Mouse (Mus musculus): ENCODE measurements at regions not wholly inside any gene's neighbourhood (a gene's known extent, or its start where the extent isn't known, plus 50 kb on each side); places are given as distances from the start of the nearest gene placed in this dataset.

- no peak for DNase-seq
- Histone ChIP-seq H3K4me3 (ENCODE audit: insufficient read depth, low read depth, low read length) (no peak overlapping the region), H3K27me3 (replicated peaks; ENCODE audit: control insufficient read depth, insufficient read depth, low read length) (no peaks in the 10 kb centered on the region), H3K36me3 (ENCODE audit: control insufficient read depth, insufficient read depth, low read length) (no peaks in the 10 kb centered on the region), H3K4me1 (ENCODE audit: control insufficient read depth, insufficient read depth, low read length) (no peaks in the 10 kb centered on the region), H3K27ac (ENCODE audit: insufficient read depth, low read depth, low read length) (no peak overlapping the region)
- TF ChIP-seq POLR2A (IDR thresholded peaks at IDR 0.05; ENCODE audit: low read depth, low read length) (no peak), CTCF (conservative IDR thresholded peaks at IDR 0.05; ENCODE audit: insufficient read depth, insufficient read length, low read depth, low read length) (no peak)
- 52% methylated on average over 4 of the region's 4 CpGs for WGBS
Measured at GRCm38 (mm10) chr16:87234199-87234598, 119.8 kb upstream of the N6amt1 start.

- WGBS, result 62% methylated on average over 10 of the region's 10 CpGs
- H3K4me1 ChIP-seq (ENCODE audit: control insufficient read depth, insufficient read depth, low read length), result no peaks in the 10 kb centered on the region; the same call in 1 of the 2 replicates
- H3K4me3 ChIP-seq (ENCODE audit: insufficient read depth, low read depth, low read length), result no peak overlapping the region
- H3K27ac ChIP-seq (ENCODE audit: insufficient read depth, low read depth, low read length), result no peak overlapping the region
- TF ChIP-seq POLR2A (IDR thresholded peaks at IDR 0.05; ENCODE audit: low read depth, low read length) (no peak), CTCF (conservative IDR thresholded peaks at IDR 0.05; ENCODE audit: insufficient read depth, insufficient read length, low read depth, low read length) (no peak)
- no peak for DNase-seq
- no peaks in the 10 kb centered on the region for H3K27me3 ChIP-seq (replicated peaks; ENCODE audit: control insufficient read depth, insufficient read depth, low read length)
- H3K36me3 ChIP-seq (ENCODE audit: control insufficient read depth, insufficient read depth, low read length), result no peaks in the 10 kb centered on the region
Measured at GRCm38 (mm10) chr16:87225595-87225994, 128.4 kb upstream of the N6amt1 start.

- 67% methylated on average over 8 of the region's 8 CpGs for WGBS
- Histone ChIP-seq H3K4me1 (ENCODE audit: control insufficient read depth, insufficient read depth, low read length) (no peaks in the 10 kb centered on the region; the same call in 1 of the 2 replicates), H3K27me3 (replicated peaks; ENCODE audit: control insufficient read depth, insufficient read depth, low read length) (no peaks in the 10 kb centered on the region), H3K27ac (ENCODE audit: insufficient read depth, low read depth, low read length) (no peak overlapping the region), H3K4me3 (ENCODE audit: insufficient read depth, low read depth, low read length) (no peak overlapping the region), H3K36me3 (ENCODE audit: control insufficient read depth, insufficient read depth, low read length) (no peaks in the 10 kb centered on the region)
- peak; percentile 20 for DNase-seq
- no peak for TF ChIP-seq CTCF (conservative IDR thresholded peaks at IDR 0.05; ENCODE audit: insufficient read depth, insufficient read length, low read depth, low read length)
- no peak for TF ChIP-seq POLR2A (IDR thresholded peaks at IDR 0.05; ENCODE audit: low read depth, low read length)
Measured at GRCm38 (mm10) chr16:87225085-87225484, 128.9 kb upstream of the N6amt1 start.

- DNase-seq, result no peak
- WGBS, result 94% methylated on average over 7 of the region's 7 CpGs
- no peaks in the 10 kb centered on the region; the same call in 1 of the 2 replicates for H3K4me1 ChIP-seq (ENCODE audit: control insufficient read depth, insufficient read depth, low read length)
Measured at GRCm38 (mm10) chr16:87224024-87224423, 130.0 kb upstream of the N6amt1 start.

GRCm38 (mm10) chr16:87220611-87221010, 133.4 kb upstream of the N6amt1 start:
- Histone ChIP-seq H3K4me3 (ENCODE audit: insufficient read depth, low read depth, low read length) (no peak overlapping the region), H3K27ac (ENCODE audit: insufficient read depth, low read depth, low read length) (no peak overlapping the region), H3K36me3 (ENCODE audit: control insufficient read depth, insufficient read depth, low read length) (no peaks in the 10 kb centered on the region), H3K4me1 (ENCODE audit: control insufficient read depth, insufficient read depth, low read length) (no peaks in the 10 kb centered on the region; the same call in 1 of the 2 replicates), H3K27me3 (replicated peaks; ENCODE audit: control insufficient read depth, insufficient read depth, low read length) (no peaks in the 10 kb centered on the region)
- no peak for TF ChIP-seq POLR2A (IDR thresholded peaks at IDR 0.05; ENCODE audit: low read depth, low read length)
- WGBS, result 54% methylated on average over 5 of the region's 5 CpGs
- no peak for DNase-seq

More at GRCm38 (mm10) chr16:87224024-87224423, 130.0 kb upstream of the N6amt1 start:
- TF ChIP-seq CTCF (conservative IDR thresholded peaks at IDR 0.05; ENCODE audit: insufficient read depth, insufficient read length, low read depth, low read length), result no peak
- Histone ChIP-seq H3K36me3 (ENCODE audit: control insufficient read depth, insufficient read depth, low read length) (no peaks in the 10 kb centered on the region), H3K27me3 (replicated peaks; ENCODE audit: control insufficient read depth, insufficient read depth, low read length) (no peaks in the 10 kb centered on the region), H3K27ac (ENCODE audit: insufficient read depth, low read depth, low read length) (no peak overlapping the region), H3K4me3 (ENCODE audit: insufficient read depth, low read depth, low read length) (no peak overlapping the region)

- no peak for TF ChIP-seq POLR2A (IDR thresholded peaks at IDR 0.05; ENCODE audit: low read depth, low read length)
- TF ChIP-seq CTCF (conservative IDR thresholded peaks at IDR 0.05; ENCODE audit: insufficient read depth, insufficient read length, low read depth, low read length), result no peak
- H3K4me3 ChIP-seq (ENCODE audit: insufficient read depth, low read depth, low read length), result no peak overlapping the region
- WGBS, result 29% methylated on average over 4 of the region's 4 CpGs
- peak; percentile 83 for DNase-seq
- H3K27me3 ChIP-seq (replicated peaks; ENCODE audit: control insufficient read depth, insufficient read depth, low read length), result no peaks in the 10 kb centered on the region
- no peaks in the 10 kb centered on the region for H3K36me3 ChIP-seq (ENCODE audit: control insufficient read depth, insufficient read depth, low read length)
- no peak overlapping the region for H3K27ac ChIP-seq (ENCODE audit: insufficient read depth, low read depth, low read length)
- no peaks in the 10 kb centered on the region; the same call in 1 of the 2 replicates for H3K4me1 ChIP-seq (ENCODE audit: control insufficient read depth, insufficient read depth, low read length)
Measured at GRCm38 (mm10) chr16:87220201-87220600, 133.8 kb upstream of the N6amt1 start.

GRCm38 (mm10) chr16:87207875-87208274, 146.1 kb upstream of the N6amt1 start:
- Histone ChIP-seq H3K36me3 (ENCODE audit: control insufficient read depth, insufficient read depth, low read length) (no peaks in the 10 kb centered on the region), H3K4me3 (ENCODE audit: insufficient read depth, low read depth, low read length) (no peak overlapping the region), H3K4me1 (ENCODE audit: control insufficient read depth, insufficient read depth, low read length) (no peaks in the 10 kb centered on the region), H3K27me3 (replicated peaks; ENCODE audit: control insufficient read depth, insufficient read depth, low read length) (no peaks in the 10 kb centered on the region), H3K27ac (ENCODE audit: insufficient read depth, low read depth, low read length) (no peak overlapping the region)
- no peak for DNase-seq
- WGBS, result 95% methylated on average over 1 of the region's 1 CpGs
- TF ChIP-seq CTCF (conservative IDR thresholded peaks at IDR 0.05; ENCODE audit: insufficient read depth, insufficient read length, low read depth, low read length), result no peak
- no peak for TF ChIP-seq POLR2A (IDR thresholded peaks at IDR 0.05; ENCODE audit: low read depth, low read length)

GRCm38 (mm10) chr16:87190471-87190870, 163.5 kb upstream of the N6amt1 start:
- H3K4me3 ChIP-seq (ENCODE audit: insufficient read depth, low read depth, low read length), result no peak overlapping the region
- 94% methylated on average over 4 of the region's 4 CpGs for WGBS
- no peaks in the 10 kb centered on the region for H3K4me1 ChIP-seq (ENCODE audit: control insufficient read depth, insufficient read depth, low read length)
- no peak overlapping the region for H3K27ac ChIP-seq (ENCODE audit: insufficient read depth, low read depth, low read length)
- H3K27me3 ChIP-seq (replicated peaks; ENCODE audit: control insufficient read depth, insufficient read depth, low read length), result no peaks in the 10 kb centered on the region
- no peak for DNase-seq
- H3K36me3 ChIP-seq (ENCODE audit: control insufficient read depth, insufficient read depth, low read length), result no peaks in the 10 kb centered on the region
- TF ChIP-seq CTCF (conservative IDR thresholded peaks at IDR 0.05; ENCODE audit: insufficient read depth, insufficient read length, low read depth, low read length) (no peak), POLR2A (IDR thresholded peaks at IDR 0.05; ENCODE audit: low read depth, low read length) (no peak)

Data from kidney, adult 2 months (tissue).